Mouse (Mus musculus): ENCODE data around the gene Mpl. TPM values are rescaled to one million over a fixed set of nuclear protein-coding genes. Genes with fewer than 3 reads are reported as not detected.

The Mpl gene
- polyA plus RNA-seq, 1 experiment from 2014 or later: 1.2 TPM

- no peak for DNase-seq (ENCODE audit: low spot score)
- no peaks in the 10 kb centered on the region for H3K9me3 ChIP-seq (replicated peaks)
- 91% methylated on average over 6 of the region's 6 CpGs for WGBS
- no peaks in the 10 kb centered on the region for H3K27me3 ChIP-seq (ENCODE audit: low read depth, poor library complexity, severe bottlenecking)
- H3K4me3 ChIP-seq: no peak overlapping the region
- no peaks in the 10 kb centered on the region for H3K4me1 ChIP-seq
- no peak overlapping the region for H3K27ac ChIP-seq
- H3K36me3 ChIP-seq: peaks cover 100% of the 10 kb centered on the region
These were observed 62.8 kb downstream of the Mpl start for GRCm38 (mm10) chr4:118394505-118394904.

Other genes starting within 250 kb of the Mpl start
- 67.5 and 77.3 TPM in 2 replicates for gene Ptprf, start 166.1 kb downstream of the Mpl start, polyA plus RNA-seq (2016; fragmentation: Nextera tagmentation; extraction: Ambion mirVana)
- 8.4 and 11.4 TPM in 2 replicates for gene Szt2, start 48.2 kb downstream of the Mpl start, polyA plus RNA-seq (2016; fragmentation: Nextera tagmentation; extraction: Ambion mirVana)
- 141 and 147 TPM in 2 replicates for gene Med8, start 48.2 kb downstream of the Mpl start, polyA plus RNA-seq (2016; fragmentation: Nextera tagmentation; extraction: Ambion mirVana)
- 45.5 and 48.1 TPM in 2 replicates for gene Elovl1, start 29.4 kb downstream of the Mpl start, polyA plus RNA-seq (2016; fragmentation: Nextera tagmentation; extraction: Ambion mirVana)
- 431 and 433 TPM in 2 replicates for gene Cdc20, start 20.2 kb downstream of the Mpl start, polyA plus RNA-seq (2016; fragmentation: Nextera tagmentation; extraction: Ambion mirVana)
- 16.8 and 19.4 TPM in 2 replicates for gene Tie1, start 32.5 kb upstream of the Mpl start, polyA plus RNA-seq (2016; fragmentation: Nextera tagmentation; extraction: Ambion mirVana)
- 0.78 and 1.2 TPM in 2 replicates for gene 2610528J11Rik, start 69.5 kb upstream of the Mpl start, polyA plus RNA-seq (2016; fragmentation: Nextera tagmentation; extraction: Ambion mirVana)
- 0.34 and 0.54 TPM in 2 replicates for gene Tmem125, start 86.5 kb upstream of the Mpl start, polyA plus RNA-seq (2016; fragmentation: Nextera tagmentation; extraction: Ambion mirVana)
- 0.36 and 0.64 TPM in 2 replicates for gene Cfap57, start 163.3 kb upstream of the Mpl start, polyA plus RNA-seq (2016; fragmentation: Nextera tagmentation; extraction: Ambion mirVana)
- gene Ebna1bp2, start 163.3 kb upstream of the Mpl start, polyA plus RNA-seq (2016; fragmentation: Nextera tagmentation; extraction: Ambion mirVana): 180 and 228 TPM in 2 replicates
- gene Olfr62, start 201.4 kb upstream of the Mpl start, polyA plus RNA-seq (2016; fragmentation: Nextera tagmentation; extraction: Ambion mirVana): not detected in 2 replicates
- gene Olfr1342, start 235.2 kb upstream of the Mpl start, polyA plus RNA-seq (2016; fragmentation: Nextera tagmentation; extraction: Ambion mirVana): 0.05 TPM in 1 of 2 replicates, not detected in the other
- not detected in 2 replicates for gene Olfr1341, start 246.0 kb upstream of the Mpl start, polyA plus RNA-seq (2016; fragmentation: Nextera tagmentation; extraction: Ambion mirVana)